Mouse (Mus musculus) lung, adult 18-20 months (tissue): Measurements from ENCODE around the gene Lrp2bp.

Experiments used
- DNase-seq, 2 experiments: peaks; one replicate each; pipeline ENCODE4 v3.0.0; 2022; ENCODE audit warnings: mixed read lengths in 2 of 2

Lrp2bp gene

DNA sequence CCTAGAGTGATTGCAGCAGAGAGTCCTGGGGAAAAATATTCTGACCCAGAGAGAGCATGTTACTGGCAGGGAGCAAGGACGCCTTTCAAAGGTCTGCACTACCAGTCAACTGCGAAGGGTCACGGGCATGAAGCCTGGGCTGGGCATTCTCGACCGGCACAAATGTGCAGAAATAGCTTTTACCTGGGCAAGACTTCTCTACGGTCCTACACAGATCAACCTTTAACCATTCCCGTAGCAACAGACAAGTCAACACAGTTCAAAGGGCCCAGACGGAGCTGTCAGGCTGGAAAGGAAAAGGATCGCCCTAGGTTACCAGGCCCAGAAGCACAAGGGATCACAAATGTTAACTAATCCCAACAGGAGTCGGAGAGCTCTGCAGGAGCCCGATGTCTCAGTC lies 37.1 kb downstream of the Lrp2bp start:
- DNase-seq: no peak

- DNase-seq: peak in 1 of 2 experiments; percentile 19
Measured at GRCm38 (mm10) chr8:46039666-46040065, 40.6 kb downstream of the Lrp2bp start.

GRCm38 (mm10) chr8:46040260-46040659 lies 41.2 kb downstream of the Lrp2bp start:
- DNase-seq: no peak

GRCm38 (mm10) chr8:46072798-46073197 lies 73.7 kb downstream of the Lrp2bp start:
- DNase-seq: peak in 1 of 2 experiments; percentile 32

DNA sequence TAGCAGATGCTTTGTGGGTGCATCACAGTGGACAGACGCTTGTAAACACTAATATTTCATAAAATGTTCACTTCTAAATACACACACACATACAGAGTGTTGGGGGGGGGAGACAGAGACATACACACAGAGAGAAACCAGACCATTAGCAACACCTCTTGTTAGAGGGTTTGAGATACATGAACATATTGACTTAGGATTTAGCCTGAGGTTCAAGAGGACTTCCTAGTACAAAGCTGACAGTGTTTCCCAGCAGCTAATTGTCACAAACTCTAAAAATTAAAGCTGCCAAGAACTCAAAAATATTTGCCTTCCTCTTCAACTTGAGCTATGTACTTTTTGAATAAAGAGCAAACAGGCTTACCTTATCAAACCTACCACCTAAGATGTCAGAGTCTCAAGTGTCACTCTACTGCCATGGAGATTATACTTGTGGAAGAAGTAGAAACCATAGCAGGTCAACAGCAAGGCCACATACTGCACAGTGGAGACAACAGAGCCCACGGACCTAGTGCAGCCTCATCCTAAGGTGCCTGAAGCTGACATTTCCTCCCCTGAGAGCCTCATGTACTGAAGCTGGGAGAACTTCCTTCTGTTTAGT lies 74.5 kb downstream of the Lrp2bp start:
- DNase-seq: peak in 1 of 2 experiments; percentile 72

DNA sequence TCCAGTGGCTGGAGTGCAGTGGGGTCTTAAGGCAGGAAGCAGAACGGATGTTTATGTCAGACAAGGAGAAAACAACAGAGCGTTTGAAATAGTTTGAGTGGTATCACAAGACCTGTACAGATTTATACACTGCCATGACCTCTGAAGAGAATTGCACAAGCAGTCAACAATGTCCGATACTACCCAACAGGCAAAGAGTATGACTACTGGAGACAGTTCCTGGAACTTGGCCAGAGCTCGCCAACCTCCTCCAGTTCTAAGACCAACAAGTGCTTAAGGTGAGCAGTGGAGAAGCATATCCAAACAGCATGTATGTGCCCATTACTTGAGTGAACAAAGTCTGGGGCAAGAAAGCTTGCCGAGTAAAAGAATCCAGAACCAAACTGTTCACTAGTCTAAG lies 76.1 kb downstream of the Lrp2bp start:
- DNase-seq: peak; percentile 87 to 90

DNA sequence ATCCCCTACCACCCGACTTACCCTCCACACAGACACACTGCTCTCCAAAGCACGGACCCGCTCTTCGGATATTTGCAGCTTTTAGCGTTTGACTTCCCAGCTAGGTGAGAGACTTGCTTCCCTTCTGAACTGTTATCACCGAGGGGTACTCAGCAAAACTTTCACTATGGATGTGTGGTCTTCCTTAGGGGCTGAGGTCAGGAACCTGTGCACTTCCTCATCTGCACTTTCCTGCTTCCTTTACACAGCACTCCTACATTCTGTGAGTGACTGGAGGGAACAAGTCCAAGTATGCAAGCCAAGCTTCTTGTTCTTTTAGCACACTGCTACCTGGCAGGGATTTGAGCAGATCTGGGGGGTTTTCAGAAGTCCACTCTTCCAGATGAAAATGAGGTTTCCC lies 79.8 kb downstream of the Lrp2bp start:
- no peak for DNase-seq
